Mouse (Mus musculus): ENCODE measurements at regions not wholly inside any gene's neighbourhood (a gene's known extent, or its start where the extent isn't known, plus 50 kb on each side); places are given as distances from the start of the nearest gene placed in this dataset.
"Not testable (repeated sequence)": the region's sequence is repeated elsewhere in the genome, so short reads cannot be mapped to it uniquely, and the experiment has no call there.

DNA sequence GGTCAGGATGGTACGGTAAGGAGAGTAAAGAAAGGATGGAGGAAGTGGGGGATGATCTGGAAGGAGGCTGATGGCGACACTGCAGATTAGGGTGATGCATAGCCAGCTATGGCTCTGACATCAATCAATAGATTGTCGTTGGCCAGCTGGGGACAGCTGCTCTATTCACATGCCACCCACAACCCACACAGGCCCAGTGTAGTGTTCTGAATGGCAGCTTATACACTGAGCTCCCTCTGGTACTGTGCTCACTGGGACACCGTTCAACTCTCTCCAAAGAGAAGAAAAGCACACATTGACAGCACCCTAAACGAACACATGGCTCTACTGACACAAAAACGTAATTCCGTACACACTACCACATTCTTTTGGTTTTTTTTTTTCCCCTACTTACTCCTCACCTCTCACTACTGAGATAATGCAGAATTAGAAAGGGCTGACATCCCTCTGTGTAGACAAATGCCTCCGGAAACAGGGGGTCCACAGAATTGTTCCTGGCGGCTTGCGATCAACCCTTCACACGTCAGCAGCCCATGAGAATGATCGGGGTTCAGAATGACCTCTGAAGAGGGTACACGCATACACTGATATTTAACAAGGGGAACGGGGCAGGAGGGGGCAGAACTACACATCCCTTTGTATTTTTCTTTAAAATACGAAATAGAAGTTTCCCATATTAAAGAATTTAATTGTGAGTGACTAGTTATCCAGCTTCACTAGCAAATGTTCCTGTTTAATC lies 178.5 kb upstream of the Ipo5 start:
- no peak for DNase-seq
- intact Hi-C loops (cut with DNase I), result no loop called here

DNA sequence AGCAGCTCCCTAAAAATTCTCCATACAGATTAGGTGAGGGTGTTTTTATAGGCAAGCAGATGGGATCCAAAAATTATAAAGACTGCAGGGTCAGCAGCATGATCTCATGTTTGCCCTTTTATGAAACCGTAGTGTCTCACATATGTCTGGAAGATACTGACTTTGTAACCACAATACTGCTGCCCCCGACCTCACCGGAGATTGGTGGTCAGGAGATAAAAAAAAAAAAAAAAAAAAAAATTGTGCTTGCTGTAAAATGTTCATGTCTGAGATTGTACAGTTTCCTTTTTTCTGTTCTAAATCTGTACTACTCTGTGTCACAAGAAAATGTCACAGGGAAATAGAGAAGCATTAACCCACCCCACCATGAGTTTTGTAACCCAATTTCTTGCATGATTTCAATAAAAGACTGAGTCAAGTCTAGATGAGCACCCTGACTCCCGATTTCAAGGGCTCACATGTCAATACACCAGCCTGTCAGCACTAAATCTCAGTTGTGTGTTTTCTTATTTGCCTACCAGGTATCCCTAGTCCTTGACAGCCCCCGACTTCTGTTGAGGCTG lies 169.5 kb upstream of the Ipo5 start:
- intact Hi-C loops (cut with DNase I), result no loop called here
- no peak for DNase-seq

DNA sequence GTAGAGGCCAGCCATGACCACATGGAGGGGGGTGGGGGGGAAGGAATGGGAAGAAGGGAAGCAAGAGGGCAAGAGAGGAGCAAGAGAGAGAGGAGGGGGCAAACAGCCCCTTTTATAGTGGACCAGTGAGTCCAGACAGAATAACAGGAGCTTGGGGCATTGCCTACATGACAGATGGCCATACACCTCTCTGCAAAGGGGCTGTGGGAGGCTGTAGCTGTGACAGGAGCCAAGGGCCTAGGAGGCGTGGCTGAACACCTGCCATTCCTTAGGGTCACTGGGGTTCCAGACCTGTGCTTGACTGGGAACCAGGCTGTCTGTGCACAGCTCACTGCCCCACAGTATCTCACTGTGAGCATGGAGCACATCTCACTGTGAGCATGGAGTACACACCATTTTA lies 157.0 kb upstream of the Ipo5 start:
- intact Hi-C loops (cut with DNase I), result no loop called here
- DNase-seq, result no peak

DNA sequence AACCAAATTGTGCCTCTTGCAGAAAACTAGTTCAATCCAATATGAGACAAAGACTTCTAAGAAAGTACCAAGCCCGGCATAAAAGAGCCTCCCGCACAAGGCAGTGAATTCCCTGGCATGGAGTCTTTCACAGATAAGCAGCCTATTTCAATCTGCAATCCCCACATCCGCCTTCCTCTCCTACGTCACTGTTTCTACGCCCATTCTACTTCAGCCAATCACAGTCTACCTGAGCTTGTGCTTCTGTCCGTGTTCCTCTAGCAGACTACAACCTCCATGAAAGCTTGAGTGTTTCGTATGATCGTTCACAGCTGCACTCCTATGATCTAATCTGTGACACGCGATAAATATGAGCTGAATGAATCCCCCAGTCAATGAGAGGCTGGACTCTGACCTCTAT lies 155.6 kb upstream of the Ipo5 start:
- intact Hi-C loops (cut with DNase I), result no loop called here
- no peak for DNase-seq

DNA sequence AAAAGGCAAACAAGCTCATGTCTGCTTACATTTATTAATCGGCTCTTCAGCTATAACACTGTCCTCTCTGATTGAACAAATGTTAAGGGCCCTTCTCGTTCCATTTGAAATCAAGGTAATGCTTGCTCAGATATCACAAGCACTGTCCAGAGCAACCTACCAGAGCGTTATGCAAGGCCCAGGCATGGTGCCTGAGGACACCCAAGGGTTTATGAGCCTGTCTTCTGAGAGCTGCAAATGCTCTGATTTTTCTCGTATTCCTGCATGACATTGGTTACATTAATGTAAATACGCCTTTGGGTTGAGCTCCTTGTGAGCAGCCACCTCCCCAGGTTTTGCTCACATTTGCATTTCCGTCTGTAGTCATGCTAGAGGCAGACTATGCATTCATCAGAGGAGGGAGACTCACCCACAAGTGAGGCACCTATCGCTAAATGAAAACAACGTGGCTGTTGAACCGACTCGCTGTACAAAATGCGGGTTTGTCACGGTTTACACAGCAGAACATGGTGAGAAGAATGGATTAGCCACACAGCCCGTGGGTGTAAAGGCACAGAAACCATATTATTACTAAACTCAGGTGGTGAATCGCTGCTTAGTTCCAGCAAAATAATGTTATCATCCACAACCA lies 152.7 kb upstream of the Ipo5 start:
- intact Hi-C loops (cut with DNase I), result no loop called here
- DNase-seq, result no peak

DNA sequence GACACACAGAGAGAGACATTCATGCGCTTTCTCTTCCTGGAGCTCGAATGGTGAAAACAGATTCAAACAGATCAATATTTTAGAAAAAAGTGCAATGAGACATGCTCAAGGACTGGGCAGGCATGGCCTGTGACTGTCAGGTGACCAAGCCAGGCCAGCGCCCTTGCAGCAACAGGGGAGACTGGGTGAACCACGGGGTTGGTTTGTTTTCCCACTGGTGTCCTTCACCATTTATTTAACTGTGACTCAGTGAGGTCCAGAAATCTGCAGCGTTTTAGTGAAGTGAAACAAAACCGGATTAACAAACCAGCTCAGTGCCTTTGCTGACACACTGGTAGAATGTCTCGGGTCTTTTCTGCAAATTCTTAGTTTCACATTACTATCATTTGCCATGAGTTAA lies 148.9 kb upstream of the Ipo5 start:
- no peak for DNase-seq
- intact Hi-C loops (cut with DNase I), result no loop called here

DNA sequence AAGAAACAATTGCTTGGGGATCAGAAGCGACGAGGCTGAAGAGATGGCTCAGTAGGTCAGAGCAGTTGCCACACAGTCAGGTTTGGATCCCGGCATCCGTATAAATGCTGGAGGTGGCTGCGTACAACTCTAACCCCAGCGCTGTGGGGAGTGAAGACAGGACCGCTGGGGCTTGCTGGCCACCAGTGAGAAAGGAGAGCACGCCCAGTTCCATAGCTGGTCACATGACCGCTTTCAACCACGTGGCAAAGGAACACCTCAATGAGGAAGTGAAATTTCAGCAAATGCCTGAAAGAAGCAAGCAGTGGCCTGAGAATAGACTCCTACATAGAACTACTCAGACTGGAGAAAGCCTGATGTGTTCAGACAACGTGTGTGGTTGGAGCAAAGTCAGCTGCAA lies 148.3 kb upstream of the Ipo5 start:
- intact Hi-C loops (cut with DNase I), result no loop called here
- DNase-seq, result no peak

DNA sequence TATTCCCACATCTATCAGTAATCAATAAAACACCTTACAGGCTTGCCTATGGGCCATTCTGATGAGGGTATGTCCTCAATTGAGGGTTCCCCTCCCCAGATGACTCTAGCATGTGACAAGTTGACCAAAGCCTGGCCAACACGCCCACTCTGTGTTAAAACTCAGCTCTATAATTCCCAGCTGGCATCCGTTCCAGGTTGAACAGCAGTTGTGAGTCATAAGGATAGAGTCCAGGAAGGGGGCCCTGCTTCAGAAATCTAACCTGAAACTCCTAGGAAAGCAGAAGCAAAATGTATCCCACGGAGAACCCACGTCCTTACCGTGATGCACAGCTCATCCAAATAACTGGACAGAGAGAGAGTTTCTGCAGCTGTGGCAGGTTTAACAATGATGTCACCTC lies 147.2 kb upstream of the Ipo5 start:
- no peak for DNase-seq
- intact Hi-C loops (cut with DNase I), result no loop called here

DNA sequence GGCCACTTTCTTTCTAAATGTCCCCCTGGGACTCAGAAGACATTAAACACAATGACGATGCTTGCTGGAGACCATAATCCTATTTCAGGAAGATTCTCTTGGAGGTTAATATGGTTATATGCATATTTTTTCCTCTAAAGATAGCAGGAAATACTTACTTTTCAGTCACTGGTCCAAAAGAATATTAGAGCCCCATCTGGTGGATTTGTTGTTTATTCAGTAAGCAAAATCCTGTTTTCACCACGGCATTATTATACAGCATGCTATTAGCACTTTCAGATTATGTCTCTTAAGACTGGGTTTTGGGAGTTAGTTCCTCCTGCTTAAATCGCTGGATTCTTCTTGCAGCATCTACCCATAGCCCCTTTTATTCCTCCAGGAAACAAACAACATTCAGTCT lies 146.6 kb upstream of the Ipo5 start:
- intact Hi-C loops (cut with DNase I), result no loop called here
- no peak for DNase-seq

DNA sequence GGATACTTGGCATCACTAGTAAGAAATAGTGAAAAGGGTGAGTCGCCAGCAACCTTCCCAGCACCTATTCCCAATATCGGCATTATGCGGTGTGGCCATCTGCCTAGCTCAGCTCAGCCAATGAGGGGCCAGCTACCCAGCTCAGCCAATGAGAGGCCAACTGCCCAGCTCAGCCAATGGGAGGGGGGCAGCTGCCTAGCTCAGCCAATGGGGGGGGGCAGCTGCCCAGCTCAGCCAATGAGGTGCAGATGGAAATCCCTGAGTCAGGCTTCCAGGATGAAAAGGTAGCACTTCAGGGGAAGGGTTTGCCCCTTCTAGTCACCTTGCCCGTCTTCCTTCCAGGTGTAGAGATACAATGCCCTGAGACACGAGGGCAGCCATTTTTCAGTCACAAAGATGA lies 144.6 kb upstream of the Ipo5 start:
- DNase-seq, result no peak
- intact Hi-C loops (cut with DNase I), result loop anchor here (2.0 kb wide), 1 partner anchor 26 kb away; no protein-coding TSS in a partner anchor

DNA sequence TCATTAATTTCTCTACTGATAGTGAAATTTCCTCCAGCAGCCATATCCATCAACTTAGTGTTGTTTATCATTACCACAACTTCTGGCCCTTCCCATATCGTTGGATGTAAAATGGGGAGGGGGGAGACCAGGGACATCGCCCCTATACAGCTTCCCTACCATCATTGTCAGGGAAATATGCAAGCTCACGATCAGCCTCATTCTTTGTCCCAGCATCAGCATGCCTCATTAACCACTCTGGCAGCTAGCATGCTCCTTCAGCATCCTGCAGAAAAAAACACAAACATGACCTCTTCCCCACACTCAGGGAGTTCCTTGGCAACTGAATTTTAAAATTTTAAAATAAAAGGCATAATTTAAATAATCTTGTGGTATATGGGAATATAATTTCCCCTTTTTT lies 140.4 kb upstream of the Ipo5 start:
- no peak for DNase-seq
- intact Hi-C loops (cut with DNase I), result no loop called here

DNA sequence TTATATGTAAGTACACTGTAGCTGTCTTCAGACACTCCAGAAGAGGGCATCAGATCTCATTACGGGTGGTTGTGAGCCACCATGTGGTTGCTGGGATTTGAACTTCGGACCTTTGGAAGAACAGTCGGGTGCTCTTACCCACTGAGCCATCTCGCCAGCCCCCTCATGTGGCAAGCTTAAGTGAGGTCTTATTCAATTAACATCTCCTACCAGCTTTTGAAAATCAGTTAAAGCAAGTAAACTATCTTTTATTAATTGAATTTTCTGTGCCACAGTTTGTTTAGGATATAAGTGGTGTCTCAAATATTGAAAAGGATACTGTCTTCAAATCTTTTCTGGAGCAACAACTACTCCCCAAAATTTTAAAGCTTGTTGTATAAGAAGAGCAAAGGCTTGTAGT lies 138.0 kb upstream of the Ipo5 start:
- intact Hi-C loops (cut with DNase I); DNase-seq: not testable (repeated sequence)

DNA sequence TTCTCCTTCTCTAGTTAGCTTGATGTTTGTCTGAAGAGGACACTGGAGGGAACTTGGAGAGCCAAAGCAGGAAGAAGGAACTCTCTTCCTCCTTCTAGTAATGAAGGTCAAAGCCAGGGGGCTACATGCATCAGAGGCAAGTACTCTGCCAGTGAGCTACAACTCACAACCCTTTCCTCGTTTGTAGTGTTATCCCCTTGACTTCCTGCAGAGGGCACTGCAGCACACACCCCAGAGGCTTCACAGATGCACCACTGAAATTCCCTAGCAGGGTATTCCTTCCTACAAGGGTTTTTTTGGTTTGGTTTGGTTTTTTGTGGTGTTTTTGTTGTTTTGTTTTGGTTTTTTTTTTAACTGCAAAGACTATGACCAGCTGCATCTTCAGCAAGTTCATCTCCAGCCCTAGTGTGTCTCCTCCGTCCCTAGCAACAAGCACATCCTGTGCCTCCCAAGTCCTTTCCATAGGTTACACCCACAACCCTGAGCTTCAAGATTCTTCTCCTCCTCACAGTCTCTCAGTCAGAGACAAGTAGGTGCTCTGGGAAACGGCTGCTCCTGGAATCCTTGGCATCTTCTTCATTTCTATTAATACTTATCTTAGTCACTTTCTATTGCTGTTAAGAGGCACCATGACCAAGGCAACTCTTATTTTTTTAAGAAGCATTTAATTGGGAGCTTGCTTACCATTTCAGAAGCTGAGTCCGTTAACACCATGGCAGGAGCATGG lies 119.0 kb upstream of the Ipo5 start:
- DNase-seq, result no peak

DNA sequence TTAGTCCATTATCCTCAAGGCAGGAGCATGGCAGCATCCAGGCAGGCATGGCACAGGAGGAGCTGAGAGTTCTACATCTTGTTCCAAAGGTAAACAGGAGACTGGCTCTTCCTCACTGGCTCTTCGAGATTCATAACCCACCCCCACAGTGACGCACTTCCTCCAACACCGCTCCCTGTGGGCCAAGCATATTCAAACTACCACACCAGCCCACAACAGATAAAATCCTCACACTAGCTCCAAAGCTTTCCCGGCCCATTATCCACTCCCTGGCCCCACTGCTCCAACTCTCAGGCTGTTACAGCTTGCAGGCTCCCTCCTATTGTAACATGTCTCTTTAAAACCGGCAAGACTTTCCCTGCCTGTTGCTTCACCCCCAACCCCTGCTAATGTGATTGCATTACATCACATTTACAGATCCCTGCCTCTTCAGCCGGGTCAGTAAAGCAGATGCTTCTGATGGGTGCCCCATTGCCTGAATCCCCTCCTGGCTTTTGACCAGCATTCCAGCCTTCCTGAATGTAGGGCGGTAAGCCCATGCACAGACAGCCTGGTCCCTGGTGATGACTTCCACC lies 113.0 kb upstream of the Ipo5 start:
- no peak for DNase-seq
- intact Hi-C loops (cut with DNase I), result no loop called here

More for the DNA sequence above, 119.0 kb upstream of the Ipo5 start:
- intact Hi-C loops (cut with DNase I), result loop anchor here (2.0 kb wide), 1 partner anchor 25 kb away; no protein-coding TSS in a partner anchor

DNA sequence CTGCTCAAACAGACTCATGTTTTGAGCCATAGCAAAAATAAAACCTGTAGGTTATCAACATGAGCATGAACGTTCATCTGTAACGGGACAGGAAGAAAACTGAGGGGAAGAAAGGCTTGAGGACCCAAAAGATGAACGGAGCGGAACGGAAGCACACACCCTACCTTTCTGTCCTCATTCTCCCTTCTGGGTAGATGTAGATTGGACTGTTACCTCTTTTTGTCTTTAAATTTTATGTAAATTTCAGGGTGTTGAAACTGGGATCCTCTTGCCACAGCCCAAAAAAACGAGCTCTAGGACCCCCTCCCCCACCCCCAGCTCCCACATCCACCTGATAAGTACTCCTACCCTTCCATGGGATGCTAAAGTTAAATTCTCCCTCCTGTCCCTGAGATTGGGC lies 107.8 kb upstream of the Ipo5 start:
- intact Hi-C loops (cut with DNase I), result loop anchor here (5.0 kb wide), 1 partner anchor 126 kb away; no protein-coding TSS in a partner anchor
- no peak for DNase-seq

DNA sequence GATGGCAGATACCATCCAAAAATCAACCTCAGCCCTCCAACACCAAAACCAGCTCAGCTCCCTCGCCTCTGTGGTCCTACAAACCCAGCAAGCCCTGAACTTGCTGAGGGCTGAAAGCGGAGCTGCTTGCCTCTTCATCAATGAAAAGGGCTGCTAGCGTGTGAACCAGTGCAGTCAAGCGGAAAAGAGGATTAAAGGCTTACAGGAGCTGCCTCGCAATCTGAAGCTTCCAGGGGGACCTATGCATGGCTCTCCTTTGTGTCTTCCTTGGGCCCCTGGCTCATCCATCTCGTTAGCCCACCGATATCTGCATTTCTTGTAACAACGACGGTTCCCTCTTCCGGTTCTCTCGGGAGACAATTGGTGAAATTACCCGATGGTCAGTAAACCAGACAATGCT lies 107.3 kb upstream of the Ipo5 start:
- peak; percentile 64 for DNase-seq
- intact Hi-C loops (cut with DNase I), result loop anchor here (5.0 kb wide), 1 partner anchor 126 kb away; no protein-coding TSS in a partner anchor

DNA sequence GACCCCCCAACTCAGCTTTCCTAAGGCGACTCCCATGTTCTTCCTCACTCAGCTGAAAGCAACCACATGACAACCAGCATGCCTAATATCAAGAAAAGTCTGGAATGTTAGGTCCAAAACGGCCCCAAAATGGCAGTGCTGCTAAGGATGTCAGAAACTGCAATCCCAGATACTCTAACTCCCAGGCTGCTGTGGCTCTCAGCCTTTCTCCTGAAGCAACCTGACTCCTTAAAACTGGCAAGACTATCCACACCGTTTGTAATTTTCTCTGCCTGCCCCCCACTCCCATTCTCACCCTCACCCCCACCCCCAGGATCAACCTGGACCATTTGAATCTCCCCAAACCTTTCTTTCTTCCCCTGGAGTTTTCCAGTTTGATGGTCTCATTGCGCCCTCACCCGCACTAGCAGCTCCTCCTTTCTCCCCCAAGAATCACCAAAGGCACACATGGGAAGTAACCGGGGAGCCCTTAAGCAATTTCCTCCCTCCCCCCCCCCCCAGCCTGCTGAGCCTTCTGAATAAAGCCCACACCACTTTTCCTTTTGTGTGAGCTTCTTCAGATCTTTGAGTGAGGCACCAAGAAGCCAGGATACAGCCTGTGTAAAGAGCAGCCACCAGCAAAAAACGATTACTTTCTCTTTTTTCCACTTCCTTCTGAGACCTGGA lies 106.7 kb upstream of the Ipo5 start:
- DNase-seq, result no peak
- intact Hi-C loops (cut with DNase I), result loop anchor here (5.0 kb wide), 1 partner anchor 127 kb away; no protein-coding TSS in a partner anchor

DNA sequence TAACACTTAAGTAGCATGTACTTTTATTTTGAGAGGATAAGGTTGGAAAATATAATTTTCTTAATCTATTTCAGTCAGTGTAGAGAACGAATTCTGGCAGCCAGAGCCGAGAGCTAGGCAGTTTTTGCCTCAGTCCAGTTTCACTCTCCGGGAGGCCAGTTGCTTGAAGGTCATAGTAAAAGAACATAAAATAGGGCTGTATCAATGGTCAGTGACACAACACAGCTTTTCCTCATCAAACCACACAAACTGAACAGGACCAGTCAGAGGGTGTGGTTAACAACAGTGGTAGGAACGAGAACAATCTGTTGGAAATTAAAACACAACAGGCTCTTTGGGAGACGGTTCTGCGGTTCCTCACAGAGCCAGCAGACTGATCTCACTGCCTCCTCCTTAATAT lies 105.9 kb upstream of the Ipo5 start:
- intact Hi-C loops (cut with DNase I), result no loop called here
- DNase-seq, result no peak

DNA sequence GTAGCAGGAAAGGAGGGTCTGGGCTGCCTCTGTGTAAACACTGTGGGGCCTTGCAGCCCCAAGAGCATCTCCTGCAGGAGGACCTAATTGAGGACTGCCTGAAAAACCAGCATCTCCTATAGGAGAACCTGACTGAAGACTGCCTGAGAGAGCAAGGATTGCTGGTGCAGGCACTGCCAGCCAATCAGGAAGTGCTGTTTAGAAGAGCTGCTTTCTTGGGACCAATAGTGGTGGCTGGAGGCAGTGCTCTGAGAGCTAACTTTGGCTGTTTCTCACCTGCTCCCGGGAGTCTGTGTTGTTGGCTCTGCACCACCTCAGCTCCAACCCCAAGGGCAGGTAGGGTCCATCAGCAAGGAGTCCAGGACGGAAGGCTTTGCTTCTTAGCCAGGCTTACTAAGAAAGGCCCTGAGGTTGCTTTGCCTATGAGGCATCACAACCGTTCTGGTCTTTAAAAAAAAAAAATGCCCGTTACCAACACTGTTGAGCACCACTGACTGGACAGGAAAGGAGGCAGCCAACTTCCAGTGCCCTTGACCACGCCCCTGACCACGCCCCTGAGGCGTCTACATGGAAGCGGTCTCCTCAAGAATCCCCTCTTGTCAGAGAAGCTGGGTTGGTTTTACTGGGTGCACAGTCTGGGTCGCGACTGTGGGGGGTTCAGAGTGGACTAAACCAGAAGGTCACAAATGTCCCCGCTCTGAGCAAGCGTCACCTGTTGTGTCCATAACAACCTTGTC lies 105.0 kb upstream of the Ipo5 start:
- intact Hi-C loops (cut with DNase I); DNase-seq: not testable (repeated sequence)

DNA sequence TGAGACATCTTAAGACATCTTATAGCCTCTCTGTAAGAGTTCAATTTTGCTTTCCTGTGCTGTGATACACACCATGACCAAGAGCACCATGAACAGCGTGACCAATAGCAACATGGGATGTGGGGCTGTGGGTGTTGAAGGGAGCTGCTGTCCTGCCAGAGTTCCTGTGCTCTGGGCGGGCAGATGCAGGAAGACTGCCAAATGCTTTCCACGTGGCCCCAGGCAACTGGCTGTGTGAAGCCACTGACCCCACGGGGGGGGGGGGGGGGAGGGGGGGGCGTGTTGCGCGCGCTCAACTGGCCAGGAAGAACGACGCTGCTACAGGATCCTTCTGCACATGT lies 104.5 kb upstream of the Ipo5 start:
- DNase-seq, result no peak
- intact Hi-C loops (cut with DNase I), result no loop called here

All from left cerebral cortex, postnatal 4 days (tissue).